Mouse (Mus musculus) heart, adult 2 months (tissue): Measurements from ENCODE around the gene Tcf7l2.

ENCODE experiments used
- CTCF ChIP-seq: fragments of 200-600 bp; IDR thresholded peaks from 2 replicates; pipeline ENCODE4 v1.8.1; 2022; ENCODE audit warnings: antibody characterized with exemption, mild to moderate bottlenecking, moderate library complexity
- POLR2A ChIP-seq: fragments of 200-500 bp; IDR thresholded peaks from 2 replicates; pipeline ENCODE4 v1.6.1; 2011; ENCODE audit warnings: mild to moderate bottlenecking, low read depth, low read length, control low read depth; ENCODE audit not compliant: insufficient read depth

- TF ChIP-seq CTCF = no peak
- TF ChIP-seq POLR2A = no peak
Measured at GRCm38 (mm10) chr19:55870825-55871224, 129.2 kb downstream of the Tcf7l2 start.
